Mouse (Mus musculus): ENCODE data around the gene Zdhhc21.

GRCm38 (mm10) chr4:82763586-82763985 lies 96.2 kb downstream of the Zdhhc21 start:
- TF ChIP-seq POLR2A (IDR thresholded peaks at IDR 0.05; ENCODE audit: low read depth, low read length) (no peak), CTCF (IDR thresholded peaks at IDR 0.05; ENCODE audit: extremely low read depth, insufficient read depth, insufficient read length, insufficient replicate concordance) (no peak)

Measured in spleen, adult 2 months (tissue).